Mouse (Mus musculus) lung, embryonic 15.5 days (tissue): ENCODE results near the gene Pld2. TPM values are rescaled to one million over a fixed set of nuclear protein-coding genes. Genes with fewer than 3 reads are reported as not detected.

Experiments
- ATAC-seq: fragments of 200-750 bp; cut with Nextera tagmentation; 2 replicates; pipeline ENCODE4 v1.8.0; 2017; ENCODE audit warnings: moderate number of reproducible peaks, borderline replicate concordance; ENCODE audit not compliant: low FRiP score, low TSS enrichment; ENCODE audit errors: extremely low read depth
- H3K27ac ChIP-seq: fragments of 300-500 bp; sonication (generic); 2 replicates; pipeline ENCODE4 v1.5.1; 2015; ENCODE audit warnings: moderate library complexity, mild to moderate bottlenecking, inconsistent platforms
- H3K27me3 ChIP-seq: fragments of 300-500 bp; sonication (generic); 2 replicates; pipeline ENCODE4 v1.6.1; 2015; ENCODE audit warnings: inconsistent platforms
- H3K36me3 ChIP-seq: fragments of 300-500 bp; sonication (generic); 2 replicates; pipeline ENCODE4 v1.6.1; 2015; ENCODE audit warnings: inconsistent platforms
- H3K4me1 ChIP-seq: fragments of 300-500 bp; sonication (generic); 2 replicates; pipeline ENCODE4 v1.6.1; 2015; ENCODE audit warnings: inconsistent platforms
- H3K4me2 ChIP-seq: fragments of 300-500 bp; sonication (generic); 2 replicates; pipeline ENCODE4 v1.6.1; 2015; ENCODE audit warnings: inconsistent platforms, mild to moderate bottlenecking, moderate library complexity
- H3K4me3 ChIP-seq: fragments of 300-500 bp; sonication (generic); 2 replicates; pipeline ENCODE4 v1.5.1; 2015; ENCODE audit warnings: mild to moderate bottlenecking, inconsistent platforms
- H3K9ac ChIP-seq: fragments of 300-500 bp; sonication (generic); 2 replicates; pipeline ENCODE4 v1.6.1; 2015; ENCODE audit warnings: inconsistent platforms
- H3K9me3 ChIP-seq: fragments of 300-500 bp; sonication (generic); 2 replicates; pipeline ENCODE4 v1.6.1; 2016; ENCODE audit warnings: inconsistent platforms
- WGBS: fragments of 180-500 bp; shearing (Covaris S2); methylation state at CpG from one replicate; pipeline ENCODE4 v1.1.7; 2015; 5-methylcytosine and 5-hydroxymethylcytosine counted together
- polyA plus RNA-seq: library from polyadenylated mRNA; unstranded; fragments of >200 nt; fragmentation: Nextera tagmentation; extraction: Ambion mirVana; gene quantifications from 2 replicates; pipeline ENCODE4 v1.2.1, GENCODE M21; 2015

Pld2 gene
- polyA plus RNA-seq: 8.6 and 8.9 TPM in 2 replicates

DNA sequence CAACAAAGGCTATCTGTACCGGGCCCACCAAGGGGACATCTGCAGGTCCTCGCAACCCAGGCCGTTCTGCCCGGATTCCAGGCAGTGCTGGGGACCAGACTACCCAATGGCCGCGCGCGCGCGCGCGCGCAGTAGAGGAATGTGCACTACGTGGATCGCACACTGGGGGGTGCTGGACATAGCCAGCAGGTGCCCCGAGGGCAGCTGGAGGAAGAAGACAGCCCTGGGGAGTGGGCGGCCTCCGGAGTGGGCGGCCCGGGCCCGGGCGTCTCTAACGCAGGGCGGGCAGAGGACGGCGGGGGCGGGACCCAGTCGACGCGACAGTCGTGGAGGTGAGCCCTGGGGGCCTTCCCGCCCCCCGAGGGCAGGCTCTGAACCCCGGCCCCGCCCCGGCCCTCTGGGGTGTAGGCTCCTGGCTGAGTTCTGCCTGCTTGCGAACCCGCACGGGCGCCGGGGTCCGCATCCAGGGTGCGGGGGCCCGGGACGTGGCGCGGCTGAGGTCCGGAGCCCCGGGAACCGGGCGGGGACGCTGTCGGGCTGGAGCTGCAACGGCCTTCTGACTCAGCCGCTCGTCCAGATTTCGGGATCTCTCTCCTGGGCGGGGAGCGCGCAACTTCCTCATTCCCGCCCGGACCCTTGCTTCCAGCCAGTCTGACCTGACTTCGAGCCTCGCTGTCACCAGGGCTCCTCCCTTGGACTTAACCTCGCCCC, at the start of gene Pld2:
Gene Pld2, plus strand, starts transcription at position 188 of the 711 bp plus-strand sequence.
- H3K9ac ChIP-seq: peak within 1 kb of the TSS; percentile 54

DNA sequence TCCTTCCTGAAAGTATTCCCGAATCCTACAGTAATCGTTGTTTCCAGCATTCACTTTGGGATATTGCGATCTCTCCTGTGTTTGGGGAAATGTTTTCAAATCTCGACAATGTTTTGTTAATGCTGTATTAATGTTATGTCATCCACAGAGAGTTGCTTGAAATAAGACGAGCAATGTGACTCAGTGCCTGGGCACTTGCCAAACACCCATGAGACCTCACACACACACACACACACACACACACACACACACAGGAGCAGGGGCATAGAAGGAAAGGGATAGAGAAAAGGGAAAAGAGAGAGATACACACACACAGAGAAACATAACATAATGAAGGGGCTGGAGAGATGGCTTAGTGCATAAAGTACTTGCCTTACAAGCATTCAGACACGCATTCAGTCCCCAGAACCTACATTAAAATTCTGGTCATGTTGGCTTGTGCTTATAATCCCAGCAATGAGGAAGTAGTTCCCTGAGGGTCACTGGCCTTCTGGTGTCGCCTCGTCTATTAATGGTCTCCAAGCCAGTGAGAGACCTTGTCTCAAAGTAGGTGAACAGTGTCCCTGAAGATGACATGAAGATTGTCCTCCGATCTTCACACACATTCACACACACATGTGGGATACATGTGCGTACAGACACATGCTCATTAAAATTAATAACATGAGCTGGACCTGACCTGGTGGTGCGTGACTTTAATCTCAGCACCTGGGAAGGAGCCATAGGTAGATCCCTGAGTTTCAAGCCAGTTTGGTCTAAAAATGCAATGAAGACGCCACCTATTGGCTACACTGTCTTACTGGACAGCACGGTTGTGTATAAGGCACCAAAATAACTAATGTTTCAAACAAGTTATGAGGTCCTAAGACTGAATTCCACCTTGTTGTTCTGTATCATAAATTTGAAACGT, 40.0 kb upstream of the Pld2 start:
- Histone ChIP-seq H3K4me1 (no peaks in the 10 kb centered on the region), H3K36me3 (no peaks in the 10 kb centered on the region), H3K4me3 (no peak overlapping the region), H3K4me2 (no peak overlapping the region), H3K27me3 (no peaks in the 10 kb centered on the region), H3K27ac (no peak overlapping the region), H3K9ac (no peak overlapping the region), H3K9me3 (no peaks in the 10 kb centered on the region)
- WGBS: 59% methylated on average over 14 of the region's 14 CpGs
- no peak for ATAC-seq

More for the DNA sequence above, at the start of gene Pld2:
- peak within 1 kb of the TSS; percentile 76 for H3K27ac ChIP-seq
- peak within 1 kb of the TSS; percentile 59 for H3K4me3 ChIP-seq
- peak; percentile 97 for ATAC-seq
- H3K4me1 ChIP-seq: peaks cover 6% of the 10 kb centered on the region; the same call in 1 of the 2 replicates
- no peaks in the 10 kb centered on the region for H3K27me3 ChIP-seq
- under 1% methylated on average over 64 of the region's 65 CpGs for WGBS
- no peaks in the 10 kb centered on the region for H3K9me3 ChIP-seq
- no peaks in the 10 kb centered on the region for H3K36me3 ChIP-seq
- peak within 1 kb of the TSS; percentile 69 for H3K4me2 ChIP-seq

DNA sequence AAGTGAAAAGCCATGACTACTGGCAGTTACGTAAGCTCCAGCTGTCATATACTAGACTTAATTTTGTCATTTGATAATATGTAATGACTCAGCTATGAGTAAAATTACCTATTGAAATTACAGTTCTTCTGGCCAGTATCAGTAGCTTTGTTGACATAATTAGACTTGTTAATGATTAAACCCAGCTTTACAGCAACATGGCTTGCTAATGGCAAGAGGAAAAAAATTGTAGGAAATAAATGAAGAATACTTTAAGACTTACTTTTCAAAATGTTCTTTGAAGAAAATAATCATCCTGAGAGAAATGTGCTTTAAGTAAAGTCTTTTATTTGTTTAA, 39.4 kb upstream of the Pld2 start:
- Histone ChIP-seq H3K36me3 (no peaks in the 10 kb centered on the region), H3K27me3 (no peaks in the 10 kb centered on the region; the same call in 1 of the 2 replicates), H3K4me1 (no peaks in the 10 kb centered on the region), H3K9ac (no peak overlapping the region), H3K4me2 (no peak overlapping the region), H3K4me3 (no peak overlapping the region), H3K27ac (no peak overlapping the region), H3K9me3 (no peaks in the 10 kb centered on the region)
- no peak for ATAC-seq
- WGBS: 71% methylated on average over 1 of the region's 1 CpGs

DNA sequence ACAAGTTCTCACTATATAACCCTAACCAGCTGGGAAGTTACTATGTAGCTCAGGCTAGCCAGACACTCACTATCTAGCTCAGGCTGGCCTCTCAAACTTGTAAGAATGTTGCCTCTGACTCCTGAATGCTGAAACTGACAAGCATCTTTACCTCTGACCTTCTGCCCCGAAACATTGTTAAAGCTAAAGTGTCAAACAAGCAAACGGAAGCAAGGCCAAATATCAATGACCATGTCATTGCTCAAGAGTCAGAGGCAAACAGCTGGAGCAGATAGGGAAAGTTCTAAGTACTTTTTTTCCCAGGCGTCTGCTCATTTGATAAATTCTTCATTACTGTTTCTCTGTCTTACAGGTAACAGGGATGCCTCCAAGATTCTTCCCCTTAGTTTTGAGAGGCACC, 37.8 kb upstream of the Pld2 start:
- WGBS: 46% methylated on average over 3 of the region's 3 CpGs
- no peak for ATAC-seq
- H3K4me1 ChIP-seq: no peaks in the 10 kb centered on the region
- no peaks in the 10 kb centered on the region for H3K9me3 ChIP-seq
- no peak overlapping the region for H3K9ac ChIP-seq
- no peak overlapping the region for H3K4me2 ChIP-seq
- H3K4me3 ChIP-seq: no peak overlapping the region
- H3K27ac ChIP-seq: no peak overlapping the region
- H3K36me3 ChIP-seq: no peaks in the 10 kb centered on the region
- no peaks in the 10 kb centered on the region; the same call in 1 of the 2 replicates for H3K27me3 ChIP-seq

DNA sequence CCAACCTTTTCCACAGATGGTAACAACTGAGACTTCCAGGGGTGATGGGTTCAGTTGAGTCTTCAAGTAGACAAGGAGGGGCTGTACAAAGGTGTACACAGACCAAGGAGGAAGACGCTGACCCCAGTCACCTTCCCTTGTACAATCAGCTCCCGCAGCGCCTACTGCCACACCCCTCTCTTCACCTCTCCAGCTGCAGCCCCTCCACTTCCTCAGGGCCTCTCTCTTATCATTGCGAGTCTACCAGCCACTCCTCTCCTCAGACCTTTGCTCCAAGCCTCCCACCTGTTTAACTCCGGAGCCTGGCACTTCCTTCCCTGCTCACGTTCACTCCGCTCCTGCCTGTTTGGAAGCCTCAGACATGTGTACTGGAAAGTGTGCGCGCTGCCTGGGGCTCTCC, 34.9 kb upstream of the Pld2 start, which contains the start of gene Tm4sf5:
Gene Tm4sf5, plus strand, starts transcription at position 275 of the 400 bp plus-strand sequence.
- Histone ChIP-seq H3K27me3 (peaks cover 12% of the 10 kb centered on the region; the same call in 1 of the 2 replicates), H3K4me3 (no peak within 1 kb of the TSS), H3K4me2 (no peak within 1 kb of the TSS), H3K9me3 (no peaks in the 10 kb centered on the region), H3K9ac (no peak within 1 kb of the TSS), H3K27ac (no peak within 1 kb of the TSS), H3K36me3 (no peaks in the 10 kb centered on the region), H3K4me1 (peaks cover 4% of the 10 kb centered on the region; the same call in 1 of the 2 replicates)
- no peak for ATAC-seq
- WGBS: 41% methylated on average over 9 of the region's 9 CpGs

DNA sequence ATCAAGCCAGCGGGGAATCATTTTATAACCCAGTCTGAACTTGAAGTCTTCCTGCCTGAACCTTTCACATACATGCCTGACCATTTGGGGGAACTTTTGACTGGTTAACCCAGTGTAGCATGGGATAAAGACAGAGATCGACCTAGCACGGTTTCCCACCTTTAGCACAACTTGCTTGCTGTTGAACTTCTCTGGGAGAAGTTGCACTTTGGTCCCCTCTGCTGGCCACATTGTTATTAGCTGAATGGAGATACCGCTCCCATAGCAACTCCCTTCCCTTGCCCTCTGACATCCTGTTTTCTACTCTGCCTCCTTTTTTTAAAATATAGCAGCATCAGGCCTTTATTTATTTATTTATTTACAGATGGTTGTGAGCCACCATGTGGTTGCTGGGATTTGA, 33.5 kb upstream of the Pld2 start:
- H3K27ac ChIP-seq: no peak overlapping the region
- peaks cover 5% of the 10 kb centered on the region; the same call in 1 of the 2 replicates for H3K4me1 ChIP-seq
- no peaks in the 10 kb centered on the region for H3K9me3 ChIP-seq
- H3K4me2 ChIP-seq: no peak overlapping the region
- no peak for ATAC-seq
- no peaks in the 10 kb centered on the region for H3K36me3 ChIP-seq
- no peak overlapping the region for H3K9ac ChIP-seq
- no peak overlapping the region; the same call in 1 of the 2 replicates for H3K4me3 ChIP-seq
- H3K27me3 ChIP-seq: peaks cover 15% of the 10 kb centered on the region; the same call in 1 of the 2 replicates
- WGBS: 17% methylated on average over 4 of the region's 4 CpGs

DNA sequence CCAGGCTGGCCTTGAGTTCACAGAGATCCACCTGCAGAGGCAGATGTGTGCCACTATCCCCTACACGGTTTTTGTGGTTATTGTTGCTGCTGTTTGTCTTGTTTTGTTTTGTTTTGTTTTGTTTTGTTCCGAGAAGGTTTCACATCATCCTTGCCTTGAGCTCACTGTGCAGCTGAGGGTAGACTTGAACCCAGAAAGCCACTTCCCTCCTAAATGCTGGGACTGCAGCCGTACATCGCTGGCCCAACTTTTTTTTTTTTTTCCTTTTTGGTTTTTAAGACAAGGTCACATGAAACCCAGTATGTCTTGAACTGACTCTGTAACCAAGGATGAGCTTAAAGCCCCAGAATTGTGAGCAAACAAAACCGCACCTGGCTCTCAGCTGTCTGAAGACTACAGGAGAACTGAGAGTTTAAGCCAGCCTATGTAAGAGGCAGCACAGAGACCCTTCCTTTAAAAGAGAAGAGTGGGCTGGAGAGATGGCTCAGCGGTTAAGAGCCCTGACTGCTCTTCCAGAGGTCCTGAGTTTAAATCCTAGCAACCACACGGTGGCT, 32.8 kb upstream of the Pld2 start:
- WGBS: 64% methylated on average over 7 of the region's 7 CpGs
- H3K36me3 ChIP-seq: no peaks in the 10 kb centered on the region

DNA sequence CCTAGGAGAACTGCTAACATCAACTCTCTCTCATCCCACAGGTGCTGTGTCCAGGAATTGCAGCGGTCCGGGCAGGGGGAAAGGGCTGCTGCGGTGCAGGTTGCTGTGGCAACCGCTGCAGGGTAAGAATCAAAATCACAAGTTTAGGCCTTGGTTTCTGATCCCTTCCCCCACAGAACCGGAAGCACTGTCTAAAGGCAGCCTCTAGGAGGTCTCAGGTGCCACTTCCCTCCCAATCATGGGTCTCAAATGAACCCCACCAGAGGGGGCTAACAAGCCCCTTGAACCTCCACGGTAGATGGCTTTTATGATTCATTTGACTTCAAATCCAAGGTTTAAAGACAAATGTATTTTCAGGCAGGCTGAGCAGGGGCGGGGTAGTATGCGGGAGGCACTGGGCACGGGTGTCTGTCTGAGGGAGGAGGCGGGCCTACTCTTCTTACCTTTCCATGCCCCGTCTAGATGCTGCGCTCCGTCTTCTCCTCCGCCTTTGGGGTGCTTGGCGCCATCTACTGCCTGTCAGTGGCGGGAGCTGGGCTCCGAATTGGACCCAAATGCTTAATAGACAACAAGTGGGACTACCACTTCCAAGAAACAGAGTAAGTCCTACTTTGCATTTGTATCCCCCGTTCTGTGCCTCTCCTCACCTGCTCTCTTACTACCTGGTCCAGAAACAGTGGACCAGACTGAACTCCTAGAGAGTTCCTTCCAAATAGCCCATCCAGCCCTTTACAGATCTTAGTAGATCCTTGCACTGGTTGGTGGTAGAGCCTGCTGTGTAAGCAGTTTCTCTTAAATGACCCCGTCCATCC, 29.9 kb upstream of the Pld2 start:
- 6% methylated on average over 19 of the region's 19 CpGs for WGBS
- H3K4me2 ChIP-seq: peak overlapping the region; percentile 34; the same call in 1 of the 2 replicates

More for the DNA sequence above, 32.8 kb upstream of the Pld2 start:
- H3K4me2 ChIP-seq: no peak overlapping the region
- H3K4me3 ChIP-seq: no peak overlapping the region
- H3K9me3 ChIP-seq: no peaks in the 10 kb centered on the region
- no peak overlapping the region for H3K9ac ChIP-seq
- H3K4me1 ChIP-seq: peaks cover 5% of the 10 kb centered on the region; the same call in 1 of the 2 replicates
- H3K27me3 ChIP-seq: peaks cover 15% of the 10 kb centered on the region; the same call in 1 of the 2 replicates
- no peak overlapping the region for H3K27ac ChIP-seq
- no peak for ATAC-seq

DNA sequence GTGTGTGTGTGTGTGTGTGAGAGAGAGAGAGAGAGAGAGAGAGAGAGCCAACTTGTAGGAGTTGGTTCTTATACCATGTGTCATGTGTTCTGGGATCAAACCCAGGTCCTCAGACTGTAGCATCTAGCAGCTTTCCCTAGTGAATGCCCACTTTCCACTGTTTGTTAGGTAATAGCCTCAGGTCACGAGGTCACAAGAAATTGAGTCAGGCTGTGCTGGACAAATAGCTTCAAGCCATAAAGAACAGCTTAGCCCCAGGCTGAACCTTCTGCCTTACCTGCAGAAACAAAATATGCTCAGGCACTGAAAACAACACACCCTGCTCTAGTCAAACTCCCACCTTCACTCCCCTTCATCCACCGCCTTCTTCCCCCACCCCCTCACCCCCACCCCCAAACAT, 28.6 kb upstream of the Pld2 start:
- ATAC-seq: no peak
- WGBS: 73% methylated on average over 2 of the region's 2 CpGs
- no peak overlapping the region for H3K4me2 ChIP-seq
- no peaks in the 10 kb centered on the region for H3K36me3 ChIP-seq
- H3K27me3 ChIP-seq: peaks cover 15% of the 10 kb centered on the region; the same call in 1 of the 2 replicates
- no peak overlapping the region for H3K27ac ChIP-seq
- H3K9ac ChIP-seq: no peak overlapping the region
- H3K4me1 ChIP-seq: peaks cover 5% of the 10 kb centered on the region; the same call in 1 of the 2 replicates
- H3K9me3 ChIP-seq: no peaks in the 10 kb centered on the region
- no peak overlapping the region for H3K4me3 ChIP-seq

More for the DNA sequence above, 29.9 kb upstream of the Pld2 start:
- no peak for ATAC-seq
- H3K4me1 ChIP-seq: peaks cover 5% of the 10 kb centered on the region; the same call in 1 of the 2 replicates
- peaks cover 15% of the 10 kb centered on the region; the same call in 1 of the 2 replicates for H3K27me3 ChIP-seq
- no peak overlapping the region for H3K27ac ChIP-seq
- no peaks in the 10 kb centered on the region for H3K36me3 ChIP-seq
- H3K4me3 ChIP-seq: no peak overlapping the region
- no peaks in the 10 kb centered on the region for H3K9me3 ChIP-seq
- H3K9ac ChIP-seq: no peak overlapping the region

DNA sequence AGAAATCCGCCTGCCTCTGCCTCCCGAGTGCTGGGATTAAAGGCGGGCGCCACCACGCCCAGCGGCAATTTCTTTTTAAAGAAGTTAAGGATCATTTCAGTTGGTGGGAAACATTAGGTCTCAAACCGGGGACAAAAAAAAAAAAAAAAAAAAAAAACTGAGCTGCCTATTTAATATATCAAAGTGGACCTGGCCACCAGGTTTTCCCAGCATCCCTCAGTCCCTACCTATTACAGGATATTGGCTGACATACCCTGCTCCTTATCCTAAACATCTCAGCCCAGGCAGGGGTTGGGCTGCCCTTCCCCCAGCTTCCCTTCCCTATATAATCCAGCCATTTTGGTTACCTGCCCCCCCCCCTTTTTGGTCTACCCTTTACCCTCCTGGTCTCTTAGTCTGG, 28.0 kb upstream of the Pld2 start:
- Histone ChIP-seq H3K27me3 (peaks cover 15% of the 10 kb centered on the region; the same call in 1 of the 2 replicates), H3K4me1 (peaks cover 5% of the 10 kb centered on the region; the same call in 1 of the 2 replicates), H3K4me2 (no peak overlapping the region), H3K36me3 (no peaks in the 10 kb centered on the region), H3K27ac (no peak overlapping the region), H3K4me3 (no peak overlapping the region), H3K9ac (no peak overlapping the region), H3K9me3 (no peaks in the 10 kb centered on the region)
- no peak for ATAC-seq
- 86% methylated on average over 7 of the region's 7 CpGs for WGBS
